Mouse (Mus musculus): ENCODE results near the gene Gm13083. TPM values are rescaled to one million over a fixed set of nuclear protein-coding genes. Genes with fewer than 3 reads are reported as not detected.
"Not testable (repeated sequence)": the region's sequence is repeated elsewhere in the genome, so short reads cannot be mapped to it uniquely, and the experiment has no call there.

The Gm13083 gene
- total RNA-seq (2021): not detected
- long read RNA-seq, experiment 1: 0 reads
- long read RNA-seq, experiment 2: 0 reads

DNA sequence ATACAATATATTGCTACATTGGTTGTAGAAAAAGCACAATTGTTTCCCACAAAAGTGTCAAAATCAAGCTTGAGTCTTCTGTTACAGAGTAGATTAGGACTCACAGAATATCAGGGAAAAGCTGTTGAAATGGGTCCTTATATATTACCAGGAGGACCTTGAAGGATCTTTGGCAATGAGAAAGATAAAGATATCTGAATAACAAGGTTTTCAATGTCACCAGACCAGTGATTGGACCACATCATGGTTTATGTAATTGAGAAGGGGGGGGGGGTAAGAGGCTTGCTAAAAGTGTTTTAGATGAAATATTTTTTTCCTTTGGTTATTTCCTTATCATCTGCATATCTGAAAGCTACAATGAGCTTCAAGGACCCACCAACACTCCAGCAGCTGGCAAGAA, at the start of gene Gm13083:
Gene Gm13083 (plus strand): TSS at position 301 of the 400 bp plus-strand sequence.
- not testable (repeated sequence) for H3K27ac ChIP-seq; DNase-seq (ENCODE audit: low spot score in 2 of 2); H3K4me3 ChIP-seq

DNA sequence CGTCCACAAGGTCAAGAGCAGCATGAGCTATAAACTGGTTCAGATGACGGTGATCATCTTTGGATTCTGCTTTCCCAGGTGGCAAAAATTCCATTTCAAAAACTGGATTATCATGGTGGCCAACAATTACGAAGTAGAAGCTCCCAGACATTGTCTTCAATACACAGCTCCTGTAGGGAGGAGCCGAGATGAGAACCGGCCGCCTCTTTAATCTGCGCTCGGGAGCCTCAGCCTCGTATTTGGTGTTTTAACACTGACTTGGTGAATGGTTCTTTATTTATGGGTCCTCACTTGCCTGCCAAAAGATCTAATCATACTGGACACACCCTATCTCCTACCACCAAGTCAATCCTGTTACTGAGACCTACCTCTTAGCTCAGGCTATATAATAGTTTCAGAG, 2.9 kb upstream of the Gm13083 start:
- not testable (repeated sequence) for DNase-seq (ENCODE audit: low spot score in 2 of 2); H3K4me3 ChIP-seq

DNA sequence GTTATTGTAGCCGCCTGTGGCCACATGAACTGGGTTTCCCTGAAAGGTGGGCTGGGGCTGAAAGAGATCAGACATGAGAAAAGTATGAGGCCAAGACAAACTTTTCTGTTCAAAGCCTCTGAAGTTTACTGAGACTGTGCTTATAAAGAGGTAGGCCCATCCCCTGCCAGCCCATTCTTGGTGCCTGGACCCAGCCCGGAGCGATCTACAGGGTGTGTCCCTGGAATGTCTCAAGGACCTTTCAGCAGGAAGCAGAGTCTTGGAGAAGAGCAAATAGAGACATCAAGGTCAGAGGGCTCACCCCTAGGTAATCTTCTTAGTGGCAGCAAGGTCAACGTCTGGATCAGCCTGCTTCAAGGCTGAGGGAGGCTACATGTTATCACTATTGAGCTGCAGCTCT, 3.3 kb downstream of the Gm13083 start:
- not testable (repeated sequence) for H3K27ac ChIP-seq; H3K4me3 ChIP-seq; DNase-seq (ENCODE audit: low spot score in 2 of 2)

More for the DNA sequence above, 2.9 kb upstream of the Gm13083 start:
- H3K27ac ChIP-seq: not testable (repeated sequence)

DNA sequence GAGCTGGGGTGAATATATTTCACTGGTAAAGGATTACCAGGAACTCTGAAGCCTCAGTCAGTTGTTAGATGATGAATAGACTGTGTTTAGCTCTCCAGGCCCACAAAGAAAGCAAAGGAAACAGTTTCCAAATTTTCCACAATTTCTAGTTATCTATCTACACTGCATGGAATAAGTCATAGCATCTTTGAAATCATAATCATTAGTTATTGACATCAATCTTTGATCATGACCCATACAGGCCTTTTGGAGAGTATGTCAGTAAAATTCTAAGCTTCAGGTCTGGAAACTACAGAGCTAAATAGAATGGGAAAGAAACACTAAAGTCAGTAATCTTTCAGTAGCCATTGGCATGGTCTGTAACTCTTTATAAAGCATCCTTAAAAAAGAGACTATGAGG, 42.3 kb downstream of the Gm13083 start, which contains the start of gene Gm13088:
Gene Gm13088 (minus strand): TSS at position 101 of the 400 bp plus-strand sequence.
- H3K27ac ChIP-seq; DNase-seq (ENCODE audit: low spot score in 2 of 2): not testable (repeated sequence)

More for the DNA sequence above, 42.3 kb downstream of the Gm13083 start, which contains the start of gene Gm13088:
- not testable (repeated sequence) for H3K4me3 ChIP-seq

Other genes starting within 250 kb of the Gm13083 start
- gene Pramel1, start 220.6 kb upstream of the Gm13083 start, total RNA-seq (2021): not detected
- 10 to 100 TPM; 14.1 to 14.4 TPM for gene Pramef8, start 202.6 kb upstream of the Gm13083 start, total RNA-seq (2021)
- not detected for gene Oog4, start 164.7 kb upstream of the Gm13083 start, total RNA-seq (2021)
- gene Gm13043, start 103.7 kb upstream of the Gm13083 start, total RNA-seq (2021): not detected
- not detected for gene Gm13040, start 79.0 kb upstream of the Gm13083 start, total RNA-seq (2021)
- gene BC080695, start 63.3 kb upstream of the Gm13083 start, total RNA-seq (2021): not detected
- gene Gm13057, start 63.3 kb upstream of the Gm13083 start, total RNA-seq (2021): not detected
- not detected for gene Gm13088, start 42.2 kb downstream of the Gm13083 start, total RNA-seq (2021)
- not detected for gene Gm13089, start 87.7 kb downstream of the Gm13083 start, total RNA-seq (2021)
- gene Gm13078, start 104.5 kb downstream of the Gm13083 start, total RNA-seq (2021): not detected
- gene Gm13023, start 174.3 kb downstream of the Gm13083 start, total RNA-seq (2021): not detected
- not detected for gene Gm13084, start 201.1 kb downstream of the Gm13083 start, total RNA-seq (2021)
- not detected for gene Gm13103, start 231.5 kb downstream of the Gm13083 start, total RNA-seq (2021)

Data from layer of hippocampus, adult 2 months (tissue).